In the genomic region with DNA sequence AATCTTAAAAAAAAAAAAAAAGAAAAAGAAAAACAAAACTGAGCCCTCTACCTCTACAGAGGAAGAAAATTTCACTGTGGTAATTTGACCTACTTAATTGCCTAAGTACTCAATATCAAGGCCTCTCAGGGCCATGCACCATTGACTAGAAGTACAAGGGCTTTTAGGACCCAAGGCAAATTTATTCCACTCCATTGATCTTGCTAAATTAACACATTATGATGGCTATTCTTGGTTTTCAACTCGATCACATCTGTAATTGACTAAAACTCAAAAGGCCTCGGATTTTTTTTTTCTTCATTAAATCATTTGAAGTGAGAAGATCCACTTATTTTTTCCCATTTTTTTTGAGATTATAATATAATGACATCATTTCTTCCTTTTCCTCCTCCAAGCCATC, we compare ENCODE assay signal across 20 mouse cellular contexts. TPM values are rescaled to one million over a fixed set of nuclear protein-coding genes. Genes with fewer than 3 reads are reported as not detected.
"Had no signal": no experiment of that assay in that cellular context is flagged by ENCODE, and none has a peak within 500 bp of the region (broad histone marks: within the 10 kb centered on the region; RNA-seq: fewer than 3 reads in every experiment).

No protein-coding gene starts in this region.

- H3K36me3 ChIP-seq: liver, embryonic 15.5 days; stomach, embryonic 15.5 days had no signal

- H3K27me3 ChIP-seq: liver, embryonic 13.5 days; liver, embryonic 15.5 days; lung, embryonic 15.5 days; megakaryocyte, embryonic 14.5 days; midbrain, embryonic 12.5 days; neural tube, embryonic 12.5 days; stomach, embryonic 15.5 days had no signal

- H3K9me3 ChIP-seq: liver, embryonic 13.5 days; liver, embryonic 15.5 days; lung, embryonic 15.5 days; megakaryocyte, embryonic 14.5 days; midbrain, embryonic 12.5 days; neural tube, embryonic 12.5 days; stomach, embryonic 15.5 days had no signal

- H3K4me2 ChIP-seq: liver, embryonic 13.5 days; liver, embryonic 15.5 days; lung, embryonic 15.5 days; midbrain, embryonic 12.5 days; neural tube, embryonic 12.5 days; stomach, embryonic 15.5 days had no signal

- ATAC-seq: liver, postnatal 0 days; lung, postnatal 0 days; midbrain, embryonic 16.5 days had no signal

- H3K27ac ChIP-seq: lung, embryonic 15.5 days; macrophage; midbrain, embryonic 12.5 days; neural tube, embryonic 12.5 days; stomach, embryonic 15.5 days; stomach, postnatal 0 days had no signal

- H3K9ac ChIP-seq: liver, embryonic 13.5 days; liver, embryonic 15.5 days; liver, postnatal 0 days; lung, embryonic 15.5 days; midbrain, embryonic 12.5 days; neural tube, embryonic 12.5 days; stomach, embryonic 15.5 days had no signal

- H3K4me3 ChIP-seq: liver, embryonic 13.5 days; liver, embryonic 15.5 days; lung, embryonic 15.5 days; megakaryocyte, embryonic 14.5 days; midbrain, embryonic 12.5 days; neural tube, embryonic 12.5 days; stomach, embryonic 15.5 days had no signal

- DNase-seq: liver, embryonic 13.5 days; liver, postnatal 0 days; lung, adult 2 months; lung, postnatal 14 days; lung, postnatal 36 days; midbrain, embryonic 14.5 days; right cerebral cortex, postnatal 14 days; thymus, postnatal 14 days; thymus, postnatal 36 days had no signal

RNA-seq across cellular contexts. Expression of a gene that starts 1.4 kb away (rescaled TPM):
- total RNA-seq: monocyte, adult 5-6 weeks had no signal
